Mouse (Mus musculus) kidney, postnatal 0 days (tissue): ENCODE data around the gene Flnb. TPM values are rescaled to one million over a fixed set of nuclear protein-coding genes. Genes with fewer than 3 reads are reported as not detected.

Source experiments
- ATAC-seq: fragments of 200-750 bp; cut with Nextera tagmentation; replicated peaks from 2 replicates; pipeline ENCODE4 v1.8.0; 2017; ENCODE audit warnings: low read depth, moderate number of reproducible peaks, moderate TSS enrichment, moderate library complexity; ENCODE audit not compliant: low FRiP score
- DNase-seq: peaks from one replicate; pipeline ENCODE4 v3.0.0-alpha.2; 2016; ENCODE audit warnings: low spot score
- H3K27ac ChIP-seq: fragments of 300-500 bp; sonication (generic); 2 replicates; pipeline ENCODE4 v1.5.1; 2014; ENCODE audit warnings: mild to moderate bottlenecking
- H3K27me3 ChIP-seq: fragments of 300-500 bp; sonication (generic); 2 replicates; pipeline ENCODE4 v1.6.1; 2014; ENCODE audit warnings: low read length, mixed read lengths; ENCODE audit not compliant: insufficient read depth
- H3K36me3 ChIP-seq: fragments of 300-500 bp; sonication (generic); 2 replicates; pipeline ENCODE4 v1.6.1; 2014; ENCODE audit warnings: low read length, mixed read lengths; ENCODE audit not compliant: insufficient read depth
- H3K4me1 ChIP-seq: fragments of 300-500 bp; sonication (generic); replicated peaks from 2 replicates; pipeline ENCODE4 v1.6.1; 2014; ENCODE audit warnings: antibody characterized with exemption, low read length, mixed read lengths; ENCODE audit not compliant: insufficient read depth
- H3K4me2 ChIP-seq: fragments of 300-500 bp; sonication (generic); 2 replicates; pipeline ENCODE4 v1.6.1; 2014; ENCODE audit warnings: mild to moderate bottlenecking, low read length, moderate library complexity, mixed read lengths
- H3K4me3 ChIP-seq: fragments of 300-500 bp; sonication (generic); replicated peaks from 2 replicates; pipeline ENCODE4 v1.5.1; 2014; ENCODE audit warnings: low read depth, low read length
- H3K9ac ChIP-seq: fragments of 300-500 bp; sonication (generic); 2 replicates; pipeline ENCODE4 v1.6.1; 2014; ENCODE audit warnings: low read depth, low read length
- H3K9me3 ChIP-seq: fragments of 300-500 bp; sonication (generic); replicated peaks from 2 replicates; pipeline ENCODE4 v1.6.1; 2016; ENCODE audit warnings: low read length, inconsistent platforms, mixed read lengths
- CTCF ChIP-seq: IDR thresholded peaks from 2 replicates; pipeline ENCODE4 v1.5.1; 2016; ENCODE audit warnings: antibody characterized with exemption, low read depth, mild to moderate bottlenecking, moderate library complexity
- WGBS: fragments of 180-500 bp; shearing (Covaris S2); extraction: QIAGEN DNeasy Blood & Tissue Kit; methylation state at CpG from one replicate; pipeline ENCODE4 v1.1.7; 2014; 5-methylcytosine and 5-hydroxymethylcytosine counted together
- polyA plus RNA-seq: library from polyadenylated mRNA; unstranded; fragments of >200 nt; fragmentation: Nextera tagmentation; extraction: Ambion mirVana; gene quantifications from 2 replicates; pipeline ENCODE4 v1.2.1, GENCODE M21; 2015

The Flnb gene
- polyA plus RNA-seq, 1 experiment from 2014 or later = 10.7 TPM

DNA sequence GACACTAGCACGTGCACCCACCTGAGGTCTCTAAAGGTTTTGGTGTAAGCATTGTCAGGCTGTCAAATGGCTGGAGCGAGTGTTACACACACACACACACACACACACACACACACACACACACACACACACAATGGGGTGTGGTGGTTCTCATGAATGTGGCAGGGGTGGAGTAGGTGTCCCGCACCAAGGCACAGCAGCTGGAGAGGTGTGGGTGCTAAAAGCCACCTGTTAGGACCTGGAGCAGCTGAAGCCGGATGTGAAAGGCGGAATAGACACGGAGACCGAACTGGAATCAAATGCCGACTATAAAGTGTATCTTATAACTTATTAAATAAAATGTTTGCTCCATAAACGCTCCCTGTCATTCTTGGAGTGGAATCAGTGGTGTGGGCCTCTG, 133.5 kb downstream of the Flnb start:
- DNase-seq (no peak), ATAC-seq (no peak)
- no peaks in the 10 kb centered on the region for H3K9me3 ChIP-seq
- no peak for TF ChIP-seq CTCF
- 0 out of 2 replicates have a peak, but pooled peaks cover 3% of the 10 kb centered on the region for H3K4me1 ChIP-seq
- peaks cover 24% of the 10 kb centered on the region for H3K36me3 ChIP-seq
- WGBS = 92% methylated on average over 9 of the region's 9 CpGs
- H3K9ac ChIP-seq = no peak overlapping the region
- H3K4me3 ChIP-seq = no peak overlapping the region
- no peaks in the 10 kb centered on the region for H3K27me3 ChIP-seq
- H3K4me2 ChIP-seq = no peak overlapping the region
- 0 out of 2 replicates have a peak overlapping the region, but pooled peaks have one; percentile 19 for H3K27ac ChIP-seq

DNA sequence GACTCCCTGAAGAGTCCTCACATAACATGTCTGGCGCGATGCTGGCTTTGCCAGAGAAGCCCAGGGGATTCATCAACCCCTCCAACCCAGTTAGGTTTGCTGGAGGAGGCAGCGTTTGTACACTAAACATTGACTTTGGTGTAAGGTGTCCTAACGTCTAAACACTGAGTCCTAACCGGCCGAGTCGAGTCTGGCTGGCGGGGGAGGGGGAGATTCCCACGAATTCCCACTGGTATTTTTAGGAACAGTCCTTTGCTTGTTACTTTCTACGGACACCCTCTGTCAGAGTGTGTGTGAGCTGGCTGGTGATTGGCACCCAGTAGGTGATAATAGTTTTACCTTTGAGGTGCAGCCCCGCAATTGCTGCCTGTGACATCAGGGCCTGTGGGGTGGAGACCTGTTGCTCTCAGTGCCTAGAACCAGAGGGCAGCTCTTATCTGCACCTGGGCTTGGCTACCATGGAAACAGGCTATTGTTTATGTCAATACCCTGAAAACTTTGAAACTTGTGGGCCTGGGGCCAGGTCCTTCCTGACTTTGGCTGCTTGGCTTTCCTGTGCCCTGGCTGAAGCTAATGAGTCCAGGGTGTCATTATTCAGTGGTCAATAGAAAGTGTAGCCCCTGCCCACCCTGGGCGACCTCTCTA, 135.0 kb downstream of the Flnb start:
- peak; percentile 53; the same call in 1 of the 2 replicates for ATAC-seq
- Histone ChIP-seq H3K36me3 (peaks cover 22% of the 10 kb centered on the region), H3K9ac (no peak overlapping the region), H3K27ac (peak overlapping the region; percentile 25; the same call in 1 of the 2 replicates), H3K4me2 (no peak overlapping the region), H3K9me3 (no peaks in the 10 kb centered on the region), H3K4me3 (no peak overlapping the region), H3K4me1 (0 out of 2 replicates have a peak, but pooled peaks cover 3% of the 10 kb centered on the region), H3K27me3 (no peaks in the 10 kb centered on the region)
- DNase-seq = peak; percentile 34
- 26% methylated on average over 12 of the region's 12 CpGs for WGBS
- no peak for TF ChIP-seq CTCF

DNA sequence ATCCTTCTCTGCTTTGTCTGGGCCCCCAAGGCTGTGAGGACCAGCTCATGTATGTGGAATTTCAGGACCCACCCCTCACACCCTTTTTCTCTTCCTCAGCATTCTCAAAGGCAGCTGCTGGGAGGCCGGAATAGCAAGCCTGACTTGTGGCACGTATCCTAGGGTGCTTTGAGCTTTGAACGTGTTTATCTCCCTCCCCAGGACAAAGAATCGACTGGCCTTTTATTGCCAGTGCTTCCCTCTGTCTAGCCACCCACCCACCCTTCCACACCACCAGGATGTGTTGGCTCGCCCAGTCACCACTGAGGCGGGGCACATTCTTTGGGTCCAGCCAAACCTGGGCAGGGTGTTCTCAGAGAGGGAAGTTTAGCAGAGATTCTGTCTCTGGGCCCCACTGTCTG, 136.3 kb downstream of the Flnb start:
- H3K27ac ChIP-seq = 0 out of 2 replicates have a peak overlapping the region, but pooled peaks have one; percentile 0

DNA sequence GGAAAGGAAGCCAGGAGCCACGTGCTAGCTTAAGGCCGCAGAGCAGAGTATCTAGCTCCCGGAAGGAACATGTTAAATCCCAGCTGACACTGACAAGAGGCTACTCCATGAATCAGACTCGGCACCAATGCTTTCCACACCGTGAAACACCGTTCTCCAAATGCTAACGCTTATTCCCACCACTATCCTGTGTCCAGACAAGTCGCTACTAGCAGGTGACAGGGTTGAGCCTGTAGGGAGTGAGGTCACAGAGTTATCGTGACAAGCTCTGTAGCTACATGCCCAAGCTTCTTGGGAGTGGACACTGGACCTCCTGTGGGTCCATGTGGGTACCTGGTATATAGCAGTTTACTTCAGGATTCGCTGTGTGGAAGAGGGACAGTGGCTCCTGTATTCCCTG, 138.7 kb downstream of the Flnb start:
- DNase-seq (no peak), ATAC-seq (no peak)
- Histone ChIP-seq H3K36me3 (peaks cover 4% of the 10 kb centered on the region; the same call in 1 of the 2 replicates), H3K4me3 (no peak overlapping the region), H3K4me1 (0 out of 2 replicates have a peak, but pooled peaks cover 3% of the 10 kb centered on the region), H3K9me3 (no peaks in the 10 kb centered on the region), H3K9ac (no peak overlapping the region), H3K4me2 (no peak overlapping the region), H3K27ac (no peak overlapping the region), H3K27me3 (no peaks in the 10 kb centered on the region)
- no peak for TF ChIP-seq CTCF
- 56% methylated on average over 10 of the region's 10 CpGs for WGBS

More for the DNA sequence above, 136.3 kb downstream of the Flnb start:
- Histone ChIP-seq H3K4me2 (no peak overlapping the region), H3K27me3 (no peaks in the 10 kb centered on the region), H3K9me3 (no peaks in the 10 kb centered on the region), H3K4me3 (no peak overlapping the region), H3K4me1 (0 out of 2 replicates have a peak, but pooled peaks cover 3% of the 10 kb centered on the region), H3K36me3 (peaks cover 11% of the 10 kb centered on the region), H3K9ac (no peak overlapping the region)
- 51% methylated on average over 6 of the region's 6 CpGs for WGBS
- ATAC-seq = no peak
- TF ChIP-seq CTCF = no peak
- DNase-seq = no peak

DNA sequence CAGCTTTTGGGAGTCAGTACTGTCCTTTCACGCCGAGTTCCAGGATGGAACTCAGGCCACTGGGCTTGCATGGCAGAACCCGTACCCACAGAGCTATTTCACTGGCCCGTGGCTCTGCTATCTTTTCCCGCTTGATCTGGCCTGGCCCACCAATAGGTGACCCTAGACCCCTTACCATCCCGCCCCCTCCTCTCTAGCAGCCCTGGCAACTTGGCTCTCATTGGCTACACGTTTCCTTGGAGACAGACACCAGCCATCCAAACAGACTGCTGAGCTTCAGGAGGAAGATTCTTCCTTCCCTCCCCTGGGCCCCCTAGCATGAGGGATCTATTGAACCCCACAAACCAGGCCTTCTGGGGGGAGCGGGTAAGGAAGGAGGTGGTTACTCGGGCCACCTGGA, 139.3 kb downstream of the Flnb start, which contains the start of gene Gm45521:
Gm45521 (plus strand) TSS at position 240 of the 400 bp plus-strand sequence.
- Histone ChIP-seq H3K27me3 (no peaks in the 10 kb centered on the region), H3K4me1 (0 out of 2 replicates have a peak, but pooled peaks cover 3% of the 10 kb centered on the region), H3K4me3 (no peak within 1 kb of the TSS), H3K4me2 (no peak within 1 kb of the TSS), H3K9me3 (no peaks in the 10 kb centered on the region), H3K27ac (no peak within 1 kb of the TSS), H3K9ac (no peak within 1 kb of the TSS), H3K36me3 (no peaks in the 10 kb centered on the region)
- ATAC-seq = no peak
- no peak for TF ChIP-seq CTCF
- DNase-seq = no peak
- WGBS = 54% methylated on average over 9 of the region's 9 CpGs

DNA sequence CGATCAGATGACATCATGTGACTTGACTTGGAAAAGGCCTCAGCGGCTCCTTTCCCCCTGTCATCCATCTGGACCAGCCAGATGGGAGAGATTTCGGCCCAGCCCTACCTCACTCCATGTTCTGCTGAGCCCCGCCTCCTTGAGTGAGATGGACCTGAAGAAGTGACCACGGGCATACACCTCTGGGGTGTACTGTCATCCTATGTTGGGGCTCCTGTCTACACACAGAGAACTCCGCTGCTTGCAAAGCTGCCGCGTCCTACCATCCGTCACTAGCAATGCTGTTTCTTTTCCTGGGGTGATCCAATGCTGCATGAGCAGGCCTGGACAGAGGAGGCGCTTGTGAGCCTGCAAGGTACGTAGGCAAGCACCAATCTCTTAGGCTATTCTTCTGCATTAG, 142.9 kb downstream of the Flnb start:
- Histone ChIP-seq H3K4me2 (no peak overlapping the region), H3K9me3 (no peaks in the 10 kb centered on the region), H3K9ac (no peak overlapping the region), H3K36me3 (no peaks in the 10 kb centered on the region), H3K4me3 (no peak overlapping the region), H3K27ac (no peak overlapping the region), H3K4me1 (no peaks in the 10 kb centered on the region), H3K27me3 (no peaks in the 10 kb centered on the region)
- DNase-seq = peak; percentile 43
- peak; percentile 65 for TF ChIP-seq CTCF
- WGBS = 60% methylated on average over 11 of the region's 11 CpGs
- ATAC-seq = 0 out of 2 replicates have a peak, but pooled peaks have one; percentile 18
